Mouse (Mus musculus): Measurements from ENCODE around the gene Ptges. TPM values are rescaled to one million over a fixed set of nuclear protein-coding genes. Genes with fewer than 3 reads are reported as not detected.

Ptges gene
- polyA plus RNA-seq, 1 experiment from 2014 or later, result 44.2 TPM

DNA sequence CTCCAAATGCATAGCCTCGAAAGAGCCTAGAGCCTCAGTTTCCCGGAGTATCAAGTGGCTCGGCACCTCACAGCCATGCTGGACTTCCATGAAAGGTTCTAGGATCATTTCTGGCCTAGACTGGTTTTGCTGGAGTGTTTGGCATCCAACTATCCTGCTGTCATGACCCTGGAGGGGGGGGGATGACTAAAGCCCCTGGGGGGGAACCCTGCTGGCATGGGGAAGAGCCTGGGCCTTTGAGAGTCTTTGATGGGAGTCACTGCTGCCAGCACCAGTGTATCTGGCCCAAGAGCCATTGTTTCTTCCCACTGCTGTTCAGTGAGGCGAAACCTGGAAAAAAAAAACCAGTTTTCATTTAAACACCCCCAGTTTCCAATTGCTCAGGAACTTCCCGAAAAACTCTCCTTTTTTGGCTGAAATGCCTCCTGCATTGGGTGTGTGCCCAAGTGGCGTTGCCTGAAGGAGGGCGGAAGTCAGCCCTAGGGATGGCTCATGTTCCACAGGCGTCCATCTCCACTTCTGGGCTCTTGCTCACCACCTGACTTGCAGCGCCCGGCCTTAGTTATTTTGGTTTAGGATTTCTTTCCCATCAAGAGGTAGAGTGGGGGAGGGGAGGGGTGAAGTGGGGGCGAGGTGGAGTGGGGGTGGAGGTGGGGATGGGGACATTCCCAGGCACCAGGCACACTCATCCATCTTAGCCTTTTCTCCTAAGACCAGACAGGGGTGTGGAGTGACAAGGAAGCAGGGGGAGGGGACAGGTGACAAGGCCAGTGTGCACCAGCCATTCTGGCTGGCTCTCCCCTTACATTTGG, 53.8 kb downstream of the Ptges start:
- WGBS, result 53% methylated on average over 11 of the region's 11 CpGs
- no peak for ATAC-seq (replicated peaks; ENCODE audit: low FRiP score, low read depth)

DNA sequence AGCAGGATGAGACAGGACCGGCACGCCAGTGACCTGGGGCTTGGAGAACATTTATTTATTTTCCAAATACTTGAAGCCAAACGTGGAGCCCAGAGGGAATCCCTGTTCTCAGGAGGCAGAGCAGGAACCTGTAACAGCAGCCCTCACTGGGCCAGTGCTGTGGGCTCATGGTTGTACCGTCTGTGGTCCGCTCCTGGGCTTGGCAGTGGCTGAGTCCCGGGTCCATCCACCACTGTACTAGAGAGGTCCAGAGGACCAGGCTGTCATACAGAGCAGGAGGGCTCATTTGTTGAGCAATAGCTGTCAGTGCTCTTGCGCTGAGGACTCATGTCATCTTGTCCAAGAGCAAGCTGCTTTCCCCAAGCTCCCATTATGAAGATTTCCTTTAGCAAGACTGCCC, 54.6 kb downstream of the Ptges start:
- ATAC-seq (replicated peaks; ENCODE audit: low FRiP score, low read depth) (no peak), DNase-seq (ENCODE audit: low spot score) (no peak)
- Histone ChIP-seq H3K4me3 (replicated peaks; ENCODE audit: low read depth, low read length) (no peak overlapping the region), H3K36me3 (ENCODE audit: insufficient read depth, low read length) (no peaks in the 10 kb centered on the region), H3K9me3 (replicated peaks; ENCODE audit: low read length) (no peaks in the 10 kb centered on the region), H3K27ac (no peak overlapping the region), H3K9ac (ENCODE audit: low read depth, low read length) (no peak overlapping the region), H3K4me1 (replicated peaks; ENCODE audit: insufficient read depth, low read length) (peaks cover 2% of the 10 kb centered on the region; the same call in 1 of the 2 replicates), H3K4me2 (ENCODE audit: low read length) (no peak overlapping the region), H3K27me3 (ENCODE audit: insufficient read depth, low read length) (no peaks in the 10 kb centered on the region)
- WGBS, result 71% methylated on average over 7 of the region's 7 CpGs
- TF ChIP-seq CTCF (IDR thresholded peaks at IDR 0.05; ENCODE audit: low read depth), result no peak

More for the DNA sequence above, 53.8 kb downstream of the Ptges start:
- H3K27ac ChIP-seq, result no peak overlapping the region
- H3K27me3 ChIP-seq (ENCODE audit: insufficient read depth, low read length), result no peaks in the 10 kb centered on the region
- no peaks in the 10 kb centered on the region for H3K36me3 ChIP-seq (ENCODE audit: insufficient read depth, low read length)
- H3K4me1 ChIP-seq (replicated peaks; ENCODE audit: insufficient read depth, low read length), result peaks cover 2% of the 10 kb centered on the region; the same call in 1 of the 2 replicates
- no peak for DNase-seq (ENCODE audit: low spot score)
- H3K4me2 ChIP-seq (ENCODE audit: low read length), result no peak overlapping the region
- TF ChIP-seq CTCF (IDR thresholded peaks at IDR 0.05; ENCODE audit: low read depth), result no peak
- H3K9ac ChIP-seq (ENCODE audit: low read depth, low read length), result no peak overlapping the region
- no peak overlapping the region for H3K4me3 ChIP-seq (replicated peaks; ENCODE audit: low read depth, low read length)
- H3K9me3 ChIP-seq (replicated peaks; ENCODE audit: low read length), result no peaks in the 10 kb centered on the region

DNA sequence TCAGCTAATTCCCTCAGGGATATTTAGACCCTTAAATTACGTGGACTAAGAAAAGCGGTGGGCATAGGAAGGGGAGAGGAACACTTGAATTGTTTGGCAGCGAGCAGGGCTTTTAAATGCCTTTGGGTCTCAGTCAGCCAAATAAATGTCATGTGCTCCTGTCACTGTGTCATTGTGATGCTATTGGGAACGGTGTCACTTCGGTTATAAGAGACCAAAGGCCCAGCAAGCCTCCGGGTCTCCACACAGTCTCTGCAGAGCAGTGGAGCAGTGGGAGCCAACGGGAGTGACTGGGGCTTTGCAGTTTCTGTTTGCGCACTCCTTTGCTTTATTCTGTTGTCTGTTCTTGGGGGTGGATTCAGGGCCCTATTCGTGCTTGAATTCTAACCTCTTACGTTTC, 55.2 kb downstream of the Ptges start:
- DNase-seq (ENCODE audit: low spot score) (no peak), ATAC-seq (replicated peaks; ENCODE audit: low FRiP score, low read depth) (no peak)
- Histone ChIP-seq H3K9me3 (replicated peaks; ENCODE audit: low read length) (no peaks in the 10 kb centered on the region), H3K4me2 (ENCODE audit: low read length) (no peak overlapping the region), H3K4me1 (replicated peaks; ENCODE audit: insufficient read depth, low read length) (peaks cover 2% of the 10 kb centered on the region; the same call in 1 of the 2 replicates), H3K9ac (ENCODE audit: low read depth, low read length) (no peak overlapping the region), H3K36me3 (ENCODE audit: insufficient read depth, low read length) (no peaks in the 10 kb centered on the region), H3K27ac (no peak overlapping the region), H3K4me3 (replicated peaks; ENCODE audit: low read depth, low read length) (no peak overlapping the region), H3K27me3 (ENCODE audit: insufficient read depth, low read length) (no peaks in the 10 kb centered on the region)
- 61% methylated on average over 10 of the region's 10 CpGs for WGBS
- no peak for TF ChIP-seq CTCF (IDR thresholded peaks at IDR 0.05; ENCODE audit: low read depth)

DNA sequence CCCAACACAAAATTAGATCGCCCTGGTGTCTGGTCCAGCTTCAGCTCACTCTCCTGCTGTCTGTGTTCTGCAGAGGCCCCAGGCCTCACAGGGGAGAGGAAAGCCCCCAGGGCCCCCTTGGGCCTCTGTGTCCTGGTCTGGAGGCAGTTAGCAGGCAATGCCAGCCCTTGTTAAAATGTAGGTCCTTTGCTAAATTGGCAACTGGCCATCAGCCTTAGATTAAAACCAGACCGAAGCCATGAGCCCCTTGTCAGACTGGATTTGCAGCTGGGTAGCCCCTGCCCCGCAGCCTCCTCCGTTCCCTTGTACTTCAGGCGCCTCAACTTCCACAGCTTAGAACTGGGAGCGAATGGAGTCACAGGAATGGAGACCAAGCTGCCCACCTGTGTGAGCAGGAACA, 57.0 kb downstream of the Ptges start:
- Histone ChIP-seq H3K4me1 (replicated peaks; ENCODE audit: insufficient read depth, low read length) (peaks cover 2% of the 10 kb centered on the region; the same call in 1 of the 2 replicates), H3K9me3 (replicated peaks; ENCODE audit: low read length) (no peaks in the 10 kb centered on the region), H3K9ac (ENCODE audit: low read depth, low read length) (no peak overlapping the region), H3K36me3 (ENCODE audit: insufficient read depth, low read length) (no peaks in the 10 kb centered on the region), H3K4me2 (ENCODE audit: low read length) (no peak overlapping the region), H3K4me3 (replicated peaks; ENCODE audit: low read depth, low read length) (no peak overlapping the region), H3K27me3 (ENCODE audit: insufficient read depth, low read length) (no peaks in the 10 kb centered on the region), H3K27ac (no peak overlapping the region)
- TF ChIP-seq CTCF (IDR thresholded peaks at IDR 0.05; ENCODE audit: low read depth), result no peak
- DNase-seq (ENCODE audit: low spot score) (no peak), ATAC-seq (replicated peaks; ENCODE audit: low FRiP score, low read depth) (no peak)
- 85% methylated on average over 6 of the region's 6 CpGs for WGBS

DNA sequence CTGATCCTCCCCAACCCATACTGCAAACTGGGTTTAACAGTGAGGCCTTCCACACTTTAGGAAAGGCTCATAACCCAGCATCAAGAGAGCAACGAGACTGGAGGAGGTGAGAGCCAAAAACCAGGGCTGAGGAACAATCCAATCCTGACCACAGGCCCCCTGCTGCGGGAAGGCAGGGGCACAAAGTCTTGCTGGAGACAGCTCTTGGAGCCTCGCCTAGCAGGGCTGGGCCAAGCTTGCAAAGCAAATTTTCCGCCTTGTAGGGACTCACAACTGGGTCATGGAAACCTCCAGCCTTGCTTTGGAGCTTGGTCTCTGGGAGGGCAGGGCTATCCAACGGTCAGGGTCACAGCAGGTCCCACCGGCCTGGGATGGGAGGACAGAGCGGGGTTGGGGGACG, 58.8 kb downstream of the Ptges start:
- Histone ChIP-seq H3K27ac (no peak overlapping the region), H3K9me3 (replicated peaks; ENCODE audit: low read length) (no peaks in the 10 kb centered on the region), H3K4me3 (replicated peaks; ENCODE audit: low read depth, low read length) (no peak overlapping the region), H3K36me3 (ENCODE audit: insufficient read depth, low read length) (no peaks in the 10 kb centered on the region), H3K27me3 (ENCODE audit: insufficient read depth, low read length) (no peaks in the 10 kb centered on the region), H3K4me1 (replicated peaks; ENCODE audit: insufficient read depth, low read length) (no peaks in the 10 kb centered on the region; the same call in 1 of the 2 replicates), H3K9ac (ENCODE audit: low read depth, low read length) (no peak overlapping the region), H3K4me2 (ENCODE audit: low read length) (no peak overlapping the region)
- no peak for ATAC-seq (replicated peaks; ENCODE audit: low FRiP score, low read depth)
- no peak for DNase-seq (ENCODE audit: low spot score)
- 61% methylated on average over 8 of the region's 8 CpGs for WGBS
- no peak for TF ChIP-seq CTCF (IDR thresholded peaks at IDR 0.05; ENCODE audit: low read depth)

DNA sequence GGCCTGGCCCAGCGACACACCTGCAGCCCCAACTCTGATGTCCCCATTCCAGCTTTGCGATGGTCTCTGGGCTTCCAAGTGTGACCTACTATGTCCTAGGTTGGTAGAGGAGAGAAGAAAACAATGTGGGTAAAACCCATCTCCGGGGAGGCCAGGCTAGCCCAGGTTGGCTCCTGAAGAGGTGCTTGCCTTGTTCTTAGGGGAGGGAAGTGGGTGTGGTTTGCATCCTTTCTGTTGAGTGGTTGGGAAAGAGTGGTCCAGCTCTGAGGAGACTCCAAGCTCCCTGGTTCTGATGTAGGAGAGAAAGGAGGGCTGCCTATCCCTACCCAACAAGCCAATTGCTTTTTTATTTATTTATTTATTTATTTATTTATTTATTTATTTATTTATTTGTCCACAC, 64.2 kb downstream of the Ptges start:
- Histone ChIP-seq H3K36me3 (ENCODE audit: insufficient read depth, low read length) (no peaks in the 10 kb centered on the region), H3K4me2 (ENCODE audit: low read length) (peak overlapping the region; percentile 54), H3K9ac (ENCODE audit: low read depth, low read length) (no peak overlapping the region), H3K27me3 (ENCODE audit: insufficient read depth, low read length) (no peaks in the 10 kb centered on the region), H3K4me3 (replicated peaks; ENCODE audit: low read depth, low read length) (no peak overlapping the region), H3K9me3 (replicated peaks; ENCODE audit: low read length) (no peaks in the 10 kb centered on the region), H3K27ac (no peak overlapping the region), H3K4me1 (replicated peaks; ENCODE audit: insufficient read depth, low read length) (0 out of 2 replicates have a peak, but pooled peaks cover 4% of the 10 kb centered on the region)
- ATAC-seq (replicated peaks; ENCODE audit: low FRiP score, low read depth), result no peak
- DNase-seq (ENCODE audit: low spot score), result no peak
- 63% methylated on average over 3 of the region's 3 CpGs for WGBS
- TF ChIP-seq CTCF (IDR thresholded peaks at IDR 0.05; ENCODE audit: low read depth), result no peak
